Mouse (Mus musculus): Measurements from ENCODE around the gene Ccdc24.

DNA sequence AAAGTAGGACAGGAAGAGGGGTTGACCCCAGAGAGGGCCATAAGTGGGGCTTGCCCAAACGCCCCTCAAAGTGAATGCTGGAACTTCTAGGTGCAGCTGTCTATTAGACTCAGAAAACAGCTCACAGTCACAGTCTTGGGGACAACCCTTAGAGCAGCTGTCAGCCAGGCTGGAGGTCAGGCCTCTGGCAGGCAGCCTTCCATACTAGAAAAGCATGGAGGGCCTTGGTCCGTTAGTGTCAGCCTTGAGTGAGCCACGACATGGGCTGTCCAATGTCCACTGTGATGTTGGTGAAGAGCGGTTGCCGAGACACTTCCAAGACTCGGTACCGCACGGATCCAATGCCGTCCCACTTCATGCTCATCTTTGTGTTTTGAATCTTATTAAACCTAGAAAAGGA lies 1.3 kb upstream of the Ccdc24 start:
- no peak for TF ChIP-seq CTCF (IDR thresholded peaks at IDR 0.05; ENCODE audit: low read depth)
- no peak for TF ChIP-seq EP300 (optimal IDR thresholded peaks at IDR 0.05)
